Mouse (Mus musculus) MEL (cell line): ENCODE measurements around the gene Arhgdia. TPM values are rescaled to one million over a fixed set of nuclear protein-coding genes. Genes with fewer than 3 reads are reported as not detected.

ENCODE experiments used
- DNase-seq: peaks from one replicate; pipeline ENCODE4 v3.0.0; 2011; ENCODE audit warnings: low read depth, low spot score
- H3K27ac ChIP-seq: 2 replicates; pipeline ENCODE4 v1.5.1; 2012; ENCODE audit warnings: low read depth, mild to moderate bottlenecking, control low read depth, low read length, moderate library complexity; ENCODE audit not compliant: control insufficient read depth
- H3K27me3 ChIP-seq, 2 experiments: fragments of 150-350 bp in 1 of 2; sonication (generic) in 1 of 2; 2 replicates each; pipeline ENCODE4 v1.6.1; 2012; ENCODE audit warnings: low read length in 2 of 2, mild to moderate bottlenecking in 2 of 2, improper control_type of control experiment in 1 of 2, moderate library complexity in 1 of 2; ENCODE audit not compliant: insufficient read depth in 2 of 2, control insufficient read depth in 1 of 2
- H3K36me3 ChIP-seq, 2 experiments: 2 replicates each; pipeline ENCODE4 v1.6.1; 2012 to 2014; ENCODE audit warnings: low read length in 2 of 2, improper control_type of control experiment in 1 of 2, inconsistent platforms in 1 of 2, mild to moderate bottlenecking in 1 of 2; ENCODE audit not compliant: insufficient read depth in 2 of 2, control insufficient read depth in 1 of 2
- H3K4me1 ChIP-seq, 2 experiments: fragments of 150-350 bp in 1 of 2; sonication (generic) in 1 of 2; 2 replicates each; pipeline ENCODE4 v1.6.1; 2012; ENCODE audit warnings: low read length in 2 of 2, improper control_type of control experiment in 1 of 2, mild to moderate bottlenecking in 1 of 2; ENCODE audit not compliant: insufficient read depth in 2 of 2, control insufficient read depth in 1 of 2
- H3K4me3 ChIP-seq, 2 experiments: fragments of 150-350 bp in 1 of 2; sonication (generic) in 1 of 2; 2 replicates each; pipeline ENCODE4 v1.5.1; 2012; ENCODE audit warnings: low read depth in 2 of 2, low read length in 2 of 2, mild to moderate bottlenecking in 2 of 2, moderate library complexity in 2 of 2, control low read depth in 1 of 2, improper control_type of control experiment in 1 of 2; ENCODE audit not compliant: control insufficient read depth in 1 of 2, insufficient read depth in 1 of 2
- H3K79me2 ChIP-seq: 2 replicates; pipeline ENCODE4 v1.6.1; 2012; ENCODE audit warnings: mild to moderate bottlenecking, low read length, moderate library complexity; ENCODE audit not compliant: control insufficient read depth, poor library complexity, insufficient read depth
- H3K9ac ChIP-seq: 2 replicates; pipeline ENCODE4 v1.6.1; 2012; ENCODE audit warnings: low read depth, mild to moderate bottlenecking, control low read depth, low read length, moderate library complexity; ENCODE audit not compliant: control insufficient read depth, poor library complexity, severe bottlenecking
- H3K9me3 ChIP-seq: fragments of 150-350 bp; sonication (generic); replicated peaks from 2 replicates; pipeline ENCODE4 v1.6.1; 2012; ENCODE audit warnings: mild to moderate bottlenecking, low read length, improper control_type of control experiment, moderate library complexity; ENCODE audit not compliant: insufficient read depth
- BHLHE40 ChIP-seq: IDR thresholded peaks from 2 replicates; pipeline ENCODE4 v1.6.1; 2012; ENCODE audit warnings: low read depth, mild to moderate bottlenecking, inconsistent platforms, low read length, improper control_type of control experiment, borderline replicate concordance
- CTCF ChIP-seq, 3 experiments: IDR thresholded peaks in 2 of 3; conservative IDR thresholded peaks in 1 of 3; 2 replicates each; pipeline ENCODE4 v1.5.1; 2011 to 2012; ENCODE audit warnings: low read length in 3 of 3, low read depth in 2 of 3, mild to moderate bottlenecking in 2 of 3, improper control_type of control experiment in 1 of 3, inconsistent platforms in 1 of 3, mixed read lengths in 1 of 3, moderate library complexity in 1 of 3; ENCODE audit not compliant: control insufficient read depth in 1 of 3, insufficient read depth in 1 of 3, poor library complexity in 1 of 3, severe bottlenecking in 1 of 3
- E2F4 ChIP-seq: IDR thresholded peaks from 2 replicates; pipeline ENCODE4 v1.6.1; 2011; ENCODE audit warnings: low read depth, low read length, improper control_type of control experiment, borderline replicate concordance
- ELF1 ChIP-seq: IDR thresholded peaks from 2 replicates; pipeline ENCODE4 v1.6.1; 2014; ENCODE audit warnings: low read depth, mild to moderate bottlenecking, inconsistent platforms, low read length, improper control_type of control experiment, moderate library complexity
- ETS1 ChIP-seq: IDR thresholded peaks from 2 replicates; pipeline ENCODE4 v1.6.1; 2012; ENCODE audit warnings: low read depth, mild to moderate bottlenecking, inconsistent platforms, low read length, improper control_type of control experiment, moderate library complexity
- GABPA ChIP-seq: IDR thresholded peaks from 2 replicates; pipeline ENCODE4 v1.6.1; 2012; ENCODE audit warnings: low read depth, mild to moderate bottlenecking, inconsistent platforms, low read length, improper control_type of control experiment, moderate library complexity
- GATA1 ChIP-seq: IDR thresholded peaks from 2 replicates; pipeline ENCODE4 v1.6.1; 2011; ENCODE audit warnings: low read depth, low read length, improper control_type of control experiment
- HCFC1 ChIP-seq: IDR thresholded peaks from 2 replicates; pipeline ENCODE4 v1.6.1; 2012; ENCODE audit warnings: low read depth, mild to moderate bottlenecking, inconsistent platforms, low read length, improper control_type of control experiment, moderate library complexity
- JUND ChIP-seq: IDR thresholded peaks from 2 replicates; pipeline ENCODE4 v1.6.1; 2011; ENCODE audit warnings: low read depth, mild to moderate bottlenecking, improper control_type of control experiment, low read length
- MAZ ChIP-seq: IDR thresholded peaks from 2 replicates; pipeline ENCODE4 v1.6.1; 2012; ENCODE audit warnings: low read depth, mild to moderate bottlenecking, inconsistent platforms, low read length, improper control_type of control experiment
- MXI1 ChIP-seq: IDR thresholded peaks from 2 replicates; pipeline ENCODE4 v1.6.1; 2011; ENCODE audit warnings: mild to moderate bottlenecking, low read depth, low read length, improper control_type of control experiment
- MYB ChIP-seq: IDR thresholded peaks from 2 replicates; pipeline ENCODE4 v1.6.1; 2011; ENCODE audit warnings: mild to moderate bottlenecking, low read depth, low read length, improper control_type of control experiment
- MYC ChIP-seq: IDR thresholded peaks from 2 replicates; pipeline ENCODE4 v1.6.1; 2011; ENCODE audit warnings: low read depth, mild to moderate bottlenecking, low read length, improper control_type of control experiment, moderate library complexity
- NELFE ChIP-seq: IDR thresholded peaks from 2 replicates; pipeline ENCODE4 v1.6.1; 2011; ENCODE audit warnings: low read depth, low read length, improper control_type of control experiment
- NRF1 ChIP-seq: IDR thresholded peaks from 2 replicates; pipeline ENCODE4 v1.6.1; 2014; ENCODE audit warnings: low read depth, mild to moderate bottlenecking, inconsistent platforms, low read length, improper control_type of control experiment, moderate library complexity; ENCODE audit not compliant: poor library complexity, insufficient read depth, severe bottlenecking
- POLR2AphosphoS2 ChIP-seq: IDR thresholded peaks from 2 replicates; pipeline ENCODE4 v1.6.1; 2011; ENCODE audit warnings: low read length, improper control_type of control experiment
- RCOR1 ChIP-seq: IDR thresholded peaks from 2 replicates; pipeline ENCODE4 v1.6.1; 2012; ENCODE audit warnings: low read depth, mild to moderate bottlenecking, inconsistent platforms, low read length, improper control_type of control experiment
- SMC3 ChIP-seq: IDR thresholded peaks from 2 replicates; pipeline ENCODE4 v1.6.1; 2011; ENCODE audit warnings: low read depth, low read length, improper control_type of control experiment
- TAL1 ChIP-seq: IDR thresholded peaks from 2 replicates; pipeline ENCODE4 v1.6.1; 2012; ENCODE audit warnings: mild to moderate bottlenecking, inconsistent platforms, low read length, moderate library complexity, mixed read lengths
- UBTF ChIP-seq: IDR thresholded peaks from 2 replicates; pipeline ENCODE4 v1.6.1; 2012; ENCODE audit warnings: low read depth, mild to moderate bottlenecking, inconsistent platforms, low read length, improper control_type of control experiment, moderate library complexity, borderline replicate concordance; ENCODE audit not compliant: insufficient read depth
- USF2 ChIP-seq, 2 experiments: IDR thresholded peaks; 2 replicates each; pipeline ENCODE4 v1.6.1; 2011 to 2012; ENCODE audit warnings: improper control_type of control experiment in 2 of 2, low read length in 2 of 2, borderline replicate concordance in 1 of 2, inconsistent platforms in 1 of 2, low read depth in 1 of 2, mild to moderate bottlenecking in 1 of 2; ENCODE audit not compliant: insufficient read depth in 1 of 2
- ZKSCAN1 ChIP-seq: IDR thresholded peaks from 2 replicates; pipeline ENCODE4 v1.6.1; 2012; ENCODE audit warnings: low read depth, mild to moderate bottlenecking, inconsistent platforms, low read length, improper control_type of control experiment, moderate library complexity
- ZMIZ1 ChIP-seq: IDR thresholded peaks from 2 replicates; pipeline ENCODE4 v1.6.1; 2012; ENCODE audit warnings: low read depth, mild to moderate bottlenecking, inconsistent platforms, low read length, improper control_type of control experiment, moderate library complexity
- polyA plus RNA-seq, 2 experiments: library from polyadenylated mRNA; stranded (reverse) in 1 of 2; unstranded in 1 of 2; fragments of >175 nt in 1 of 2; fragments of >200 nt in 1 of 2; gene quantifications; 2 replicates each; pipeline versions ENCODE4 v1.2.1 to v1.2.4; 2012; ENCODE audit warnings: low replicate concordance in 2 of 2, low read depth in 1 of 2; ENCODE audit not compliant: insufficient read length in 2 of 2, insufficient read depth in 1 of 2, missing spikeins in 1 of 2
- total RNA-seq: library from RNA; depleted of rRNA; stranded (reverse); fragments of 300-350 nt; gene quantifications from 2 replicates; pipeline ENCODE4 v1.2.3, GENCODE M21; 2012

The Arhgdia gene
- total and polyA plus RNA-seq, 3 experiments = 364 to 821 (median 601) TPM

- TF ChIP-seq ELF1 (peak; percentile 52), UBTF (no peak), E2F4 (no peak), MYB (0 out of 2 replicates have a peak, but pooled peaks have one; percentile 20), GABPA (no peak), BHLHE40 (0 out of 2 replicates have a peak, but pooled peaks have one; percentile 21), NRF1 (0 out of 2 replicates have a peak, but pooled peaks have one; percentile 22), NELFE (no peak)
Observed at GRCm38 (mm10) chr11:120623961-120624679, 42.7 kb upstream of the Arhgdia start (continued).

DNA sequence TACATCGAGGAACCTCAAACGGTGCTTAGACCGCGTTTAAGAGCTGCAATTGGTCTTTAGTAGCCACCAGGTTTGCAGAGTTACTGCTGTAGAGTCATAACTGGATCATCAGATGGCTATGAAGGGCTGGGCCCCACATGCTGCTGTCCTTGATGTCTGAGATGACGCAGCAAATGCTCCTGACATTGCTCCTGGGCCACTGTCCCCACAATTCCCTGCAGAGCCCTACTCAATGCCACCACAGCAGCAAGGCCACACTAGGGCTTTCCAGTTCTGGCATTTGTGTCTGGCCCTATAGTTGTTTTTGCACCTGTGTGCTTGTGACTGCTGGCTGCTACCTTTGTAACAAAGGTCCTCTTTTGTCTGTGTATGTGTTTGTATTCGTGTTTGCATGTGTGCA, 41.4 kb upstream of the Arhgdia start:
- peaks cover 7 to 11% of the 10 kb centered on the region in 2 experiments for H3K36me3 ChIP-seq
- no peaks in the 10 kb centered on the region for H3K9me3 ChIP-seq
- no peak for DNase-seq
- H3K27ac ChIP-seq = no peak overlapping the region
- peaks cover 22% of the 10 kb centered on the region for H3K79me2 ChIP-seq
- no peak overlapping the region for H3K9ac ChIP-seq
- H3K27me3 ChIP-seq = no peaks in the 10 kb centered on the region
- TF ChIP-seq ETS1 (no peak), POLR2AphosphoS2 (0 out of 2 replicates have a peak, but pooled peaks have one; percentile 25), NELFE (no peak), MXI1 (no peak)
- peaks cover 0 to 13% of the 10 kb centered on the region in 2 experiments; a peak in 2 of 4 replicates for H3K4me1 ChIP-seq
- H3K4me3 ChIP-seq = no peak overlapping the region

GRCm38 (mm10) chr11:120620195-120620594, 38.8 kb upstream of the Arhgdia start:
- Histone ChIP-seq H3K9me3 (no peaks in the 10 kb centered on the region), H3K79me2 (peaks cover 42% of the 10 kb centered on the region), H3K4me1 (peaks cover 0 to 17% of the 10 kb centered on the region in 2 experiments; a peak in 3 of 4 replicates), H3K4me3 (no peak overlapping the region), H3K36me3 (peaks cover 7 to 12% of the 10 kb centered on the region in 2 experiments), H3K27ac (no peak overlapping the region), H3K9ac (no peak overlapping the region), H3K27me3 (no peaks in the 10 kb centered on the region)
- TF ChIP-seq POLR2AphosphoS2 (no peak), MYC (no peak), BHLHE40 (no peak), JUND (no peak), SMC3 (no peak), GATA1 (no peak), ZKSCAN1 (no peak), UBTF (no peak), NRF1 (no peak), HCFC1 (no peak), TAL1 (no peak), NELFE (no peak), ZMIZ1 (no peak), MAZ (no peak), RCOR1 (no peak), GABPA (no peak), CTCF (IDR thresholded peaks at IDR 0.05 in 2 of 3, conservative IDR thresholded peaks at IDR 0.05 in 1 of 3; ENCODE audit: control insufficient read depth in 1 of 3, insufficient read depth in 1 of 3, low read depth in 2 of 3, low read length in 3 of 3, poor library complexity in 1 of 3, severe bottlenecking in 1 of 3) (no peak), USF2 (IDR thresholded peaks at IDR 0.05; ENCODE audit: borderline replicate concordance in 1 of 2, insufficient read depth in 1 of 2, low read depth in 1 of 2, low read length in 2 of 2) (no peak)
- DNase-seq = no peak
